Mouse (Mus musculus) right cerebral cortex, postnatal 25 days (tissue): Measurements from ENCODE around the gene Lcor.
A peak's percentile ranks its signal among the peaks of the same experiment; 100 is the strongest.

ENCODE experiments used
- DNase-seq: peaks from one replicate; pipeline ENCODE4 v3.0.0; 2022

The Lcor gene

DNA sequence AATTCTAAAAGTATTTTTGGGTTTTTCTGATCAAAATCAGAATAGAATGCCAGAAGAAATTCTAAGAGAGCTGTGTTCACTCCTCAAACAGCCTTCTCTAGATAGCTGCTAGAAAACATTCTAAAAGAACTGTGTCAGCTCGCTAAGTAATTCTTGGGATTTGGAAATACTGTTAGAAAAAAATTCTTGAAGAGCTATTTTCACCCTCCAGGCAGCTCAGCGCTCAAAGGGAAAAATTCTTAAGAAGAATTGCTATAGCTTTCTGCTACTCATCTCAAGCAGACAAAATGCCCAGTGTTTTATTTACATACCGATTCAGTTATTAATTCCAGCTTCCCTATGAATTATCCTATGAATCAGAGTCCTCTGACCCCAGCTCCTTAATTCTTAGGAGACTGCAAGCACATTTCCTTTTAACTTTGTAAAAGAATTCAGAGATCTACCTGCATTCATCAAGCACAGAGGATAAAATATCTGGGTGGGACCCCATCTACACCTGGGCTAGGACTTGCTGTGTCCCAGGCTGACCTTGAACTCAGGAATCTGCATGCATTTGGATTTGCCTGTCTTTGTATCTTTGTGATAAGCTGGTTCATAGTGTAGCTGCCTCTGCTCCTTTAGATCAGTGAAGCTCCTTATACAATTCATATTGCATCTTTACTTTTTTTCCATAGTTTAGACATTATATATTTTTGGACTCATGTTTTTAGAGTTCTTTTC lies 5.7 kb upstream of the Lcor start:
- no peak for DNase-seq

DNA sequence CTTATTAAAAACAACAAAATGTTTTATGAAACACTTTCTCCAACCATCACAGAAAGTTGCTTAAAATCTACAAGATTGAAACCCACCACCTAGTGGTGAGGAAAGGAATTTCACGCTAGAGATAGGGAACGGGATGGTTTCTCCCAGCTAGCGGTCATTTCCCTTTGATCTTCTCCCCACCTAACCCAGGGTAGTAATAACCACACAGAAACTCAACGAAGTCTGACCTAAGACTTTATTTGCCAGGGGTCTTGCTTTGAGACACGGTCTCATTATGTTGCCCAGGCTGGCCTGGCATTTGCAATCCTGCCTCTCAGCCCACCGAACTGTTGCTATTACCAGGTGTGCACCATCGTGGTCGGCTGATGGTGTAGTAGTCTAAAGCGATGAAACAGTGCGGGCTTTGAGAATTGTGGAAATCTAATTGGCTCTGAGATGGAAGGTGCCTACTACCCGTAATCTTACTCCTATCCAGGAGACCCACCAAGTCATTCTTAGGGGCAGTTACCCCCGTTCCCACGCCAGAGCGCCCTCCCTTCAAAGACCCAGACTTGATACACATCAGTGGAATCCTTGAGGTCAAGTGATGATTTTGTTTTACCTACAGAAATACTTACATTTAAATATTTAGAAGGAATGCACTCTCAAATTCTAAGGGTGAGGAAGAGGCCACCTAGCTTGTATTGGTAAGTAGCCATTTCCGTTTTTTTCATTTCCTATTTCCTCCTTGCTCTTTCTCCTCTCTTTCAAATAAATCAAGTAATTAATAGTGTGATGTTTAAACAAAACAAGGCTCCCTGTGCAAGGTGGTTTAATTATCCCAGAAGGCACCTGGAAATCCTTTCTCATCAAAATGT lies 1.2 kb upstream of the Lcor start:
- peak; percentile 17 for DNase-seq

DNA sequence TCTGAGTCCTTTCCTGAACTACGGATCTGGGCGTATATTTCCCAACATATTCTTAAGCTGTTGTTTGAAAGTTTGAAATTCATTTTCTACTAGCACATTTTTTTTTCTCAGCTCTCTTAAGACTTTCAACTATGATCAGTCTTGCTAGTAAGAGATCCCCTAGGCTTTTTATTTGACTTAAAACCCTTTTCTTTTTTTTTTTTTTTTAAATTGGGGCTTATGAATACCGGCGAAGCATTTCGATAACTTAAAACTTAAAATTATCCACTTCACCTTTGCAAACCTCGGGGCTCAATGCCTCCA lies 599 bp upstream of the Lcor start:
- no peak for DNase-seq

DNA sequence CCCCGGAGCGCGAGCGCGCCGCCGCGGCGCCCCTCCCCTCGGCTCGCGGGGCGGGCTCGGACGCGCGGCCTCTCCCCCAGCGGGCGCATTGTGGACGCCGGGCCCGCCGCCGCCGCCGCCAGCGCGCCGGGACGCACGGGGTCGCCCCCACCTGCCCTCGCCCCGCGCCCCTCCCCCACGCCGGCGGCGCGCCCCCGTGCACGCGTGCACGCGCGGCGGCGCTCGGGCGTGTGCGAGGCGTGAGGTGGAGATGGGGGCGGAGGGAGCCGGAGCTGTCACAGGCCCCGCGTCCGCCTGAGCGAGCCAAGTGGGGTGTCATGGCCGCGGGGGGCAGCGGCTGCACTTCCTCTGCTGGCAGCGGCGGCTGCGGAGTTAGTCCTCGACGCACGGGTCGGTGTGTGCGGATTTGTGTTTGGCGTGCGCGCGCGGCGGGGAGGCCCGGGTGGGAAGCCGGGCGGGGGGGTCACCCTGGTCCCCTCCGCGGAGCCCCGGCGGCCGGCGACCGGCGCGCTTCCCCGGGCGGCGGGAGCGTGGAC lies 540 bp downstream of the Lcor start:
- DNase-seq: peak; percentile 57

DNA sequence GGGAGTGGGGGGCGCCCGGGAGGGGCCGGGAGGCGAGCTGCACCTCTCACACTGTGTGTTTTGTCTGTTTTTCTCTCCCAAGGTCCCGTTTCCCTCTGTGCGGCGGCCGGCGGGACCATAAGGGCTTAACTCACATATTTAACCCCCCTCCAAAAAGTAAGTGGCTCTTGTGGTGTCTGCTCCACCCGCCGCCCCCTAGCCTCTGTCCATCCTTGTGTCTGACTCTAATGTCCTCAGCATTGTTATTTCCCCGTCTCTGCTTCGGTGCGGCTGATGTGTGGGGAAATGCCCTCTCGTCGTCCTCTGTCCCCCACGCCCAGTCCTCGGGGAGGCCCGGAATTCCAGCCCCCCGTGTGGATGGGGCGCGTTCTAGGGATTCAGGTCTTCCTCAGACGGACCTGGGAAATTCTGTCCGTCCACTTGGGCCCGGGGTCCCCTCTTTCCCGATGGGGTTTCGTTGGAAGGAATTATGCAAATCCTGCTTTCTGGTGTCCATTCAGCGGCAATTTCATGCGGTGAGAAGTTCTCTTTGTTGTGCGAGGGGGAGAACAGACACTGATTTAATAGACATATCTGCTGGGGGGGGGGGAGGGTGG lies 1.1 kb downstream of the Lcor start:
- peak; percentile 19 for DNase-seq

DNA sequence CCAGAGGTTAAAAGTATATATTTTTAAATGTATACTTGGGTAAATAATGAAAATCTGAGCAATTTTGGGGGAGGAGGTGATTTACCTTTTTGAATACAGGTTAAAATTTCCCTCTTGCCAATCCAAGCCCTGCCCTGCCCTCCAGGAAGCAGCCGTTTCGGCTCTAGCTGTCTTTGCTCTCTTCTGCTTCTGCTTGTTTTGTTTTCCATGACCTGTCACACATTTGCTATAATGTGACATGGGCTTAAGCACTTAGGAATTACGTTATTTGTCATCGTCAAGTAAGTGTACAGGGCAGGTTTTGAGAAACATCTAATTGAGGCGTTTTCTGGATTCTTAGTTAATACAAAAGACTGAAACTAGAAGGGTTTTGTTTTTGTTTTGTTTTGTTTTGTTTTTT lies 1.9 kb downstream of the Lcor start:
- DNase-seq: no peak

DNA sequence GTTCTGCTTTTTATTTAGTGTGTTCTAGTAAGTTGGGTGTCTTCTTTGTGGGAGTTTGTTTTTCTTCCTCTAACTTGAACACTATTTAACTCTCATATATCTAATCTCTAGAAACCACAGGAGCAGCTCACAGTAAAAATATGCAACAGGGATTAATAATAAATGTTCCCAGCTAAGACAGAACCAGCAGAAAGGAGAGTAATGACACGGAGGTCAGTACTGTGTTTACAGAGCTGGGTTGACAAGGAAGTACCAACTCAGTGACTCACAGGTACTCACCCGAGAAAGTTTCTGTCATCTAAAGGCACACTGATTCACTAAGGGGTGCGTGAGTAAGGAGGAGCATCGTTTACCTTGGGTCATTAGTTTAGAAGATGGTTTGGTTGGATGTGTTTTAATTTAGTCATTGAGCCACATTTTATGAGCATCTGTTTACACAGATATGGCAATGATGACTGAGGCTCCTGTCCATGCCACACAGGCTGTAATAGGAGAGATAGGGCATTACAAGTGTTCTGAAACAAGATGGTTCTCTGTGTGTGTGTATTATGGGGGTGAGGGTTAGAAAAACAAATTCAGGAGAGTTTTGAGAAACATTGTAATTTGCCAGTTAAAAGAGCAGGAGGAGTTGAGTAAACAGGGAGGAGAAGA lies 13.1 kb downstream of the Lcor start:
- no peak for DNase-seq

DNA sequence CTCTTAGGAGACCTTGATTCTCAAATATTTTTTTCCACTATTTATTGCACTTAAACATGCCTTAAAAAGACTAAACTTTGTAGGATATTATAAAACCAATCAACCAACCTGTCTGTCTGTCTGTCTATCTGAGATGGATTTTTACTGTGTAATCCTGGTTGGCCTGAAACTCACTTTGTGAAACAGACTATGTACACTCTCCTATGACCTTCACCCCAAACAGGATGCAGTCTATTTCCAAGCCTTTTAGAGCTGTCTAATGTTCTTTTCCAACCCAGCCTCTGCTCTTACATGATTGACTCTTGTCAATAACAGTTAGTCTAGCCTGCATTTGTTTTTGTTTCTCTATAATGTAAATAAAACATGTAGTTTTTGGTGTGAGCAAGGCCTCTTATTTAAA lies 13.6 kb downstream of the Lcor start:
- DNase-seq: no peak

DNA sequence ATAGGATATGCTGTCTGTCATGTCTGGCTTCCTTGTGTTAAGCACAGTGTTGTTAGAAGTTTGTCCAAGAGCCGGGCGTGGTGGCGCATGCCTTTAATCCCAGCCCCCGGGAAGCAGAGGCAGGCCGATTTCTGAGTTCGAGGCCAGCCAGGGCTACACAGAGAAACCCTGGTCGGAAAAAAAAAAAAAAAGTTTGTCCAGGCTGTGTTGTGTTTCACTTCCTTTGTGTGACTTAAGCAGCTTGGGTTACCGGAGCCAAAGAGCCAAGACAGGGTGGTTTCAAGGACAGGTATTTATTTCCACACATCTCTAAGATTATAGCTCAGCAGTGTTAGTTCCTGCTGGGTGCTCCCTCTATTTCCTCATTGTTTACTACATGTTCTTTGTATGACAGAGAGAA lies 25.4 kb downstream of the Lcor start:
- DNase-seq: no peak

DNA sequence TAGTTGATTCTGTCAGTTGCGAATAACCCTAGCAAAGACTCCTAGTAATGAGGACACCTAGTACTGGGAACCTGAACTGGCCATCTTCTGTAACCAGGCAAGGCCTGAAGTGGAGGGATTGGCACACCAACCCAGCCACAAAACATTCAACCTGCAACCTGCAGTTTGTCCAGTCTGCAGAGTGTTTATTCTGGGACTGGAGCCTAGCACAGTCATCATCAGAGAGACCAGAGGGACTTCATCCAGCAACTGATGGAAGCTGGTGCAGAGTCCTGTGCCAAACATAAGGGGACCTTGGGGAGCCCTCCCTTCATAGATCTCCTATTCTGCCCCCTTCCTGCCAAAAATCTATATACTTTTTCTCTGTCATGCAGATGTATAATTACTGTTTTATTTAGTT lies 32.4 kb downstream of the Lcor start:
- DNase-seq: no peak

DNA sequence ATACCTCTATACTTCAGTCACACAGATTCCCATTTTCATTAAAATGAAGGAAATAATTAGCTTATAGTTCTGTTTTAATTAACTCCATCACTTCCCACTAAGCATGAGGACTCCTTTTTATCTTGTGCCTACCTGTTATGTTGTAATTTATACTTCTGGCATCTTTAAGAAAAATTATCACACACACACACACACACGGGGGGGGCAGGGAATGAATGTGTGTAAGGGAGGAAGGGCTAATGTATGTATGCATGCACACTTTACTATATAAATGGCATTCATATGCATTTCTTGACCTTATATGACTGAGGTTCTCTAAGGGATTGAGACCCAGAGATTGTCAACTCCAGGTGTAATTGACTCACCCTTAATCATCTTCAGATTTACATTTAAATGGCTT lies 33.1 kb downstream of the Lcor start:
- DNase-seq: no peak

DNA sequence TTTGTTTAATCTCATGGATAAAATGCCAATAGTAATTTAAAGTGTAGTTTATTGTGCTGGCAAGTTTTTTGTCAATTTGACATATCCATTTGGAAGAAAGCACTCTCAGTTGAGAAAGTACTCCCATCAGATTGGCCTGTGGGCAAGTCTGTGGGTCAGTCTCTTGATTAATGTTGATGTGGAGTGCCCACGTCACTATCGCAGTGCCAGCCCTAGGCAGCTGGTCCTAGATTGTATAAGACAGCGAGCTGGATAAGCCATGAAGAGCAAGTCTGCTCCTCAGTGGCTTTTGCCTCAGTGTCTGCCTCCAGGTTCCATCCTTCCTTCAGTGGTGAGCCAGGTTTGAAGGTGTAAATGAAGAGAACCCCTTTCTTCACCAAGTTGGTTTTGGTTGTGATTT lies 34.6 kb downstream of the Lcor start:
- no peak for DNase-seq

DNA sequence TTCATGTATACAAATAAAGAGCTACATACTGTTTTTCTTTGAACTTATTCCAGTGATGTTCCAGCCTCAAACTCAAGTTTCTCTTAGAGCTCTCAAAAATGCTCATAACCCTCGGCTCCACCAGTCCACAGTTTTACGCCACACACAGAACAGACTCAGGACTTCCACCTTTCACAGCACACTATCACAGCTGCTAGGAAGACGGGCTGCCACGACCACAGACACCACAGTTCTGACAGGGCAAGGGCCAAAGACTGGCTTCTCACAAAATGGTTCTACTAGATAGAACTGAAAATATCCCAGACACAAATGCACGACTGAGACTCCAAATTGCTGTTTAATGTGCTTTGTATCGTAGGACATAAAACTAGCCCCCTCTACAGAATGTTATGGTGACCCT lies 36.7 kb downstream of the Lcor start:
- no peak for DNase-seq

DNA sequence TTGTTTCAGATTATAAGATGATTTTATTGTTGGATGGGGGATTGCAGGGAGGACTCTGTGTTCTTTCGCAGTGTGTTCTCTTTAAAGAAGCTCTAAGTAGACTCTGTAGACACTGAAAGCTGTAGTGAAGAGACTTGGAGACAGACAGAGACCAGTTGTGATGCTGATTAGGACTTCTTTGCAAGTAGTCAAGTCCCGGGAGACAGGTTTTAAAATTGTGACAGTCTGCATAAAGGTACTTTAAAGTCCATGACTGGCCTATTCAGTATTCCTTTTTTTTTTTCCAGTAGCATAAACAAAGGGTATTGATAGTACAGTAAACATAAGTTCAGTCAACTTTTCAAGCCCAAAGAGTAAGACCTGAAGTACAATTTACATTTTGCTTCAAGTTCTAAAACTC lies 39.8 kb downstream of the Lcor start:
- no peak for DNase-seq

DNA sequence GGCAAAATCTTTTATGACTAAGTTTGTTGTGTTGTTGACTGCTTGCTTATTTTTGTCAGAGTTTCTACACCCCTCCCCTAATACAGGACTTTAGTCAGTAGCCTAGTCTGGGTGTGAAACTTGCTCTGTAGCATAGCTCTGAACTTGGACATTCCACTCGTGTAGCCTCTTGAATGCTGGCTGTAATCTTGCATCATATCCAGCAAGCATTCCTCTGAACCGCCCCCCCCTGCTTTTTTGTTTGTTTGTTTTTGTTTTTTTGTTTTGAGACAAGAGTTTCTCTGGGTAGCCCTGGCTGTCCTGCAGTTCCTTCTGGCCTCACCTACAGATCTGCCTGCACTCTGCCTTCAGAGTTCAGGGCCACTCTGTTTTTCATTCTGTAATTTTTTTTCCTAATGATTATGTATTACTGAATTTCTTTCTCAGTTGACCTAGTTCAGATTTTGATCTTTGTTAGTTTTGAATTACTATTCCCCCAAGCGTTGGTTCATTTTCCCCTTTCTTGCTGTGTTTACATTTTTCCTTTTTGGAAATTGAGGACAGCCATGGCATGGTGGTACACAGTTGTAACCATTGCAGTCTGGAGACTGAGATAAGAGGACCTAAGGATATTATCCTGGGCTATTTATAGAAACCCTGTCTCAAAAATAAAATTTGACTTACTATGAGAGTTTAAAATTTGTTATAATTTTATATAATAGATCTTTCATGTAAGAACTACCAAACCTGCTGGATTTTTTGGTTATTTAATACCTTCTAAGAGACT lies 41.5 kb downstream of the Lcor start:
- DNase-seq: no peak

DNA sequence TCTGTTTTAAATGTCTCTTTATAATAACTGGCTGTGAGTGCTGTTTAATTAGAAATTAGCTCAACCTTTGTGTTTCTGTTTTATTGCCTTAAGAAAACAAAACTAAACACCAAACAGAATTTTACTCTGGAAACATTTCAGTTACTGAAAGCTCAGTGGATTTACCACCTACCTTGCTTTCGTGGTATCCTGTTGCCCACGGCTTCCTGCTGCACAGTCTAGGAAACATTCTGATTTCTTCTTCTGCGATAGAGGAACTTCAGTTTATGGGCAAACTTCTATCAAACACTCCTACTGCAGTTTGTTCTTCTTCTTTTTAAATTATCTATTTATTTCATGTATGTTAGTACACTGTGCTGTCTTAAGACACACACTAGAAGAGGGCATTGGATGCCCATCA lies 46.7 kb downstream of the Lcor start:
- DNase-seq: no peak

DNA sequence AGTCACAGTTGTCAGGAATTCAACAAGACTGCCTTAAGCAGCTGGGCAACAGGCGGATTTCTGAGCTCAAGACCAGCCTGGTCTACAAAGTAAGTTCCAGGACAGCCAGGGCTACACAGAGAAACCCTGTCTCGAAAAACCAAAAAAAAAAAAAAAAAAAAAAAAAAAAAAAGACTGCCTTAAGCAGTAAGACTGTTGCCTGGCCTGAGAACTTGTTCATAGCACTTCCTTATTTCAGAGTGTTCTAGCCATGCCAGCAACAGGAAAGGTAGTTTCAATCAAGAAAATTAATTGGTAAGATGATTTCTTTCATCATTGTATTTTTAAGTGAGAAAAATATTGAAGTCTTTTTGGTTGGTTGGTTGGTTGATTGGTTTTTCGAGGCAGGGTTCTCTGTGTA lies 51.6 kb downstream of the Lcor start:
- no peak for DNase-seq

DNA sequence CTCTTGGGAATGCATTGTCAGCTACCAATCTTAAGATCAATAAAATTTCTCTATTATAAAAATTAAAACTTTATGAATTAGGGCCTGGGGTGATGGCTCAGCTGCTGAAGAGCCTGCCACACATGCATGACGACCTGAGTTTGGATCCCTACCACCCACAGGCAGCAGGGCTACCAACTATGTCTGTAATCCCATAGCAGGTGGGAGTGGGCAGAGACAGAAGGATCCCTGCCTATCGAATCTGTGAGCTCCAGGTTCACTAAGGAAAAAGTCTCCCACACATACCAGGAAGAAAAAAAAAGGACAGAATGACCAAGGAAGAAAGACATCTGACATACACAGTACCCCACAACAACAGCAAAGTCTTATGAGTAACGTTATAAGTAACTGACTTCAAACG lies 74.5 kb downstream of the Lcor start:
- no peak for DNase-seq

DNA sequence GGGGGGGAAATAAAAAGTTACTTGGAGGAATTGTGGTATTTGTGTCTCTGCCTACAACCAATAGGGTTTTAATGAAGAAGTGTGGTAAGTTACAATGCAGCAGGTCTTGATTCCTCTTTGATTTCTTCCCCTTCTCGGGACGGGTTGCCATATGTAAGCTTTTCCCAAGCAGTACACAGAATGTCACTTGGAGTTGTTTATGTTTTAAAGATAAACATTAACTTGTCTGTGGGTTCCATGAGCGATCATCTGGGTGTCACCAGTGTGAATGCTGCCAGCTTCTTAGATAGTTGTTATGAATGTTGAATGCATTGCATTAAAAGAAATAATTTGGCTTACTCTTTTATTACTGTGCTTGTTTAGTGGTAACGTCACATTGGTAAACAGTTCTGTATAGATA lies 75.1 kb downstream of the Lcor start:
- DNase-seq: no peak

DNA sequence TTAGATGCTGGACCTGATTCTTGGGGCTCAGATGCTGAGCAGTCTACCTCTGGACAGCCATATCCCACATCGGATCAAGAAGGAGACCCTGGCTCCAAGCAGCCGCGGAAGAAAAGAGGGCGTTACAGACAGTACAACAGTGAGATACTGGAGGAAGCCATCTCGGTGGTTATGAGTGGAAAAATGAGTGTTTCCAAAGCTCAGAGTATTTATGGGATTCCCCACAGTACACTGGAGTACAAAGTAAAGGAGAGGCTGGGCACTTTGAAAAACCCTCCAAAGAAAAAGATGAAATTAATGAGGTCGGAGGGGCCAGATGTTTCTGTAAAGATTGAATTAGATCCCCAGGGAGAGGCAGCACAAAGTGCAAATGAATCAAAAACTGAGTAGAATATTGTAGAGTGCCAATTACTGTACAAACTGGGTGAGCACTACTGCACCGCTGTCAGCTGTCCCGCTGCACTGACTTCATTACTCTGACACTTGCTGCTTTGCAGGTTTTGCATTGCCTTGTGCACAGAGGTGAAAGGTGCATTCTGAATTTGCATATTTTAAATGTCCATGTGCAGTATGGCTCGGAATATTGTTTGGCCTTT lies 76.6 kb downstream of the Lcor start:
- DNase-seq: no peak

DNA sequence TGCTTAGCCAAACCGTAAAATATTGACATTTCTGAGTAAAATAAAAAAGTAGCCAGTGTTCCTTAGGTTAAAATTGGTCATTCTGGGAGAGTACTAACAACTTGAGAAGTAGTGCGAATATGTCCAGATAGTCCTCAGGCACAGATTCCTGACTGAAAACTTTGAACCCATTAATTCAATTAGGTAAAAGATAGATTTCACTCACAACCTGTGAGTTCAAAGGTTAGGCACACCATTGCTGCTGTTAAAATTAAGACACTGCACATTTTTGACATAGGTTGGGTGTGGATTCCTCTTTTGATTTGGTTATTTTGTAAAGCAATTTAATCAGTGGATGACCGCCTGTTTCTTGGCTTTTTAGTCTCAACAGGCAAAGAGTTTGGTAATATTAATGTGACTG lies 78.4 kb downstream of the Lcor start:
- DNase-seq: no peak

DNA sequence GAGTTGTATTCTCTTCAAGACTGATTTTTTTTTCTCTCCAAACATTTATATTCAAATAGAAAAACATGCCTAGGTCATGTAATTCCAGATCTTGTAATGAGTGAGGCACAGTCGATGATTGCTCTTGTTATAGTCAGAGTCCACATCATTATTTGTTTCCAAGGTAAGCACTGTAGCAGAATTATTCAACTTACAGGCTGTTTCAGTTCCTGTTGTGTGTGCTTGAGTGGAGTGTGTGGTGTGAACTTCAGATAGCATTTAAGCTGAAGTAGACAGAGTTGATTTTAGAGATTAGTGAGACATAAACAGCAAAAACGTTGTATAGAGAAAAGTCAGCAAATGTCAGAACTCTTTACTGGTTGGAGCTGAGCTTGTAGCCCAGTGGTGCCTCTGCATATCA lies 86.4 kb downstream of the Lcor start:
- DNase-seq: no peak
